Mouse (Mus musculus): ENCODE data around the gene Olfr960. TPM values are rescaled to one million over a fixed set of nuclear protein-coding genes. Genes with fewer than 3 reads are reported as not detected.

Olfr960 gene
- total RNA-seq (2014; fragmentation: Nextera tagmentation) (not detected in 2 replicates), total RNA-seq (2017) (not detected in 2 replicates)

GRCm38 (mm10) chr9:39621073-39621472 is at the start of gene Olfr960:
Gene Olfr960 (plus strand): TSS chr9:39621373.
- ATAC-seq (replicated peaks; ENCODE audit: low FRiP score, low TSS enrichment, poor library complexity, severe bottlenecking) = no peak

GRCm38 (mm10) chr9:39575469-39575868 is 45.7 kb upstream of the Olfr960 start, which contains the start of gene Olfr959:
Gene Olfr959 (minus strand): TSS chr9:39575569.
- ATAC-seq (replicated peaks; ENCODE audit: low FRiP score, low TSS enrichment, poor library complexity, severe bottlenecking) = no peak

GRCm38 (mm10) chr9:39577050-39577449 is 44.1 kb upstream of the Olfr960 start:
- no peak for ATAC-seq (replicated peaks; ENCODE audit: low FRiP score, low TSS enrichment, poor library complexity, severe bottlenecking)

- no peak for ATAC-seq (replicated peaks; ENCODE audit: low FRiP score, low TSS enrichment, poor library complexity, severe bottlenecking)
Observed at GRCm38 (mm10) chr9:39602536-39603332, 18.4 kb upstream of the Olfr960 start.

- no peak for ATAC-seq (replicated peaks; ENCODE audit: low FRiP score, low TSS enrichment, poor library complexity, severe bottlenecking)
Observed at GRCm38 (mm10) chr9:39603333-39603845, 17.8 kb upstream of the Olfr960 start.

- ATAC-seq (replicated peaks; ENCODE audit: low FRiP score, low TSS enrichment, poor library complexity, severe bottlenecking) = no peak
Observed at GRCm38 (mm10) chr9:39603999-39604453, 17.1 kb upstream of the Olfr960 start, which contains the start of gene AW551984. Gene AW551984 (minus strand): TSS chr9:39604403.

GRCm38 (mm10) chr9:39608497-39608896 is 12.7 kb upstream of the Olfr960 start:
- ATAC-seq (replicated peaks; ENCODE audit: low FRiP score, low TSS enrichment, poor library complexity, severe bottlenecking) = no peak

- no peak for ATAC-seq (replicated peaks; ENCODE audit: low FRiP score, low TSS enrichment, poor library complexity, severe bottlenecking)
Observed at GRCm38 (mm10) chr9:39610355-39610754, 10.8 kb upstream of the Olfr960 start, which contains the start of gene Olfr148. Gene Olfr148 (plus strand): TSS chr9:39610655.

- no peak for ATAC-seq (replicated peaks; ENCODE audit: low FRiP score, low TSS enrichment, poor library complexity, severe bottlenecking)
Observed at GRCm38 (mm10) chr9:39611953-39612352, 9.2 kb upstream of the Olfr960 start.

- ATAC-seq (replicated peaks; ENCODE audit: low FRiP score, low TSS enrichment, poor library complexity, severe bottlenecking) = no peak
Observed at GRCm38 (mm10) chr9:39623783-39624182, 2.6 kb downstream of the Olfr960 start.

GRCm38 (mm10) chr9:39624711-39625110 is 3.5 kb downstream of the Olfr960 start:
- ATAC-seq (replicated peaks; ENCODE audit: low FRiP score, low TSS enrichment, poor library complexity, severe bottlenecking) = no peak

GRCm38 (mm10) chr9:39629069-39629468 is 7.9 kb downstream of the Olfr960 start:
- no peak for ATAC-seq (replicated peaks; ENCODE audit: low FRiP score, low TSS enrichment, poor library complexity, severe bottlenecking)

GRCm38 (mm10) chr9:39633913-39634594 is 12.9 kb downstream of the Olfr960 start:
- ATAC-seq (replicated peaks; ENCODE audit: low FRiP score, low TSS enrichment, poor library complexity, severe bottlenecking) = no peak

GRCm38 (mm10) chr9:39644785-39645184 is 23.6 kb downstream of the Olfr960 start, which contains the start of gene Olfr961:
Gene Olfr961 (plus strand): TSS chr9:39645085.
- ATAC-seq (replicated peaks; ENCODE audit: low FRiP score, low TSS enrichment, poor library complexity, severe bottlenecking) = no peak

- ATAC-seq (replicated peaks; ENCODE audit: low FRiP score, low TSS enrichment, poor library complexity, severe bottlenecking) = no peak
Observed at GRCm38 (mm10) chr9:39647382-39647781, 26.2 kb downstream of the Olfr960 start.

GRCm38 (mm10) chr9:39654756-39655396 is 33.7 kb downstream of the Olfr960 start:
- ATAC-seq (replicated peaks; ENCODE audit: low FRiP score, low TSS enrichment, poor library complexity, severe bottlenecking) = no peak

GRCm38 (mm10) chr9:39666905-39667304 is 45.7 kb downstream of the Olfr960 start, which contains the start of gene Olfr963:
Gene Olfr963 (plus strand): TSS chr9:39667205.
- no peak for ATAC-seq (replicated peaks; ENCODE audit: low FRiP score, low TSS enrichment, poor library complexity, severe bottlenecking)

- ATAC-seq (replicated peaks; ENCODE audit: low FRiP score, low TSS enrichment, poor library complexity, severe bottlenecking) = no peak
Observed at GRCm38 (mm10) chr9:39669723-39670122, 48.5 kb downstream of the Olfr960 start.

All from megakaryocyte-erythroid progenitor cell, adult 5-6 weeks (primary cell).